Mouse (Mus musculus): ENCODE data around the gene Tshz2. TPM values are rescaled to one million over a fixed set of nuclear protein-coding genes. Genes with fewer than 3 reads are reported as not detected.

Tshz2 gene
- total and polyA plus RNA-seq, 2 experiments from 2014 or later: 26.4 to 40.8 TPM

GRCm38 (mm10) chr2:170103852-170104251 is 471.0 kb downstream of the Tshz2 start:
- no peaks in the 10 kb centered on the region for H3K27me3 ChIP-seq (ENCODE audit: insufficient read depth, low read length)
- peak; percentile 76 for DNase-seq (ENCODE audit: low spot score)
- H3K4me3 ChIP-seq (ENCODE audit: low read depth, low read length): no peak overlapping the region
- H3K4me2 ChIP-seq (ENCODE audit: low read depth, low read length, poor library complexity, severe bottlenecking): no peak overlapping the region
- H3K27ac ChIP-seq (ENCODE audit: low read depth, low read length): no peak overlapping the region
- whole genome bisulfite sequencing: 50% methylated on average over 9 of the region's 9 CpGs
- no peaks in the 10 kb centered on the region for H3K36me3 ChIP-seq (ENCODE audit: insufficient read depth, low read length)
- no peak overlapping the region for H3K9ac ChIP-seq (replicated peaks; ENCODE audit: low read length, poor library complexity, severe bottlenecking)
- no peaks in the 10 kb centered on the region for H3K4me1 ChIP-seq (ENCODE audit: insufficient read depth, low read length)
- H3K9me3 ChIP-seq (ENCODE audit: low read length): no peaks in the 10 kb centered on the region
- peak; percentile 89 for TF ChIP-seq CTCF (IDR thresholded peaks at IDR 0.05)
- ATAC-seq (ENCODE audit: low FRiP score): no peak

GRCm38 (mm10) chr2:170104396-170104795 is 471.6 kb downstream of the Tshz2 start:
- no peak overlapping the region for H3K27ac ChIP-seq (ENCODE audit: low read depth, low read length)
- H3K9ac ChIP-seq (replicated peaks; ENCODE audit: low read length, poor library complexity, severe bottlenecking): no peak overlapping the region
- WGBS: 92% methylated on average over 6 of the region's 6 CpGs
- TF ChIP-seq CTCF (IDR thresholded peaks at IDR 0.05): no peak
- H3K4me1 ChIP-seq (ENCODE audit: insufficient read depth, low read length): no peaks in the 10 kb centered on the region
- no peak overlapping the region for H3K4me3 ChIP-seq (ENCODE audit: low read depth, low read length)
- DNase-seq (ENCODE audit: low spot score) (no peak), ATAC-seq (ENCODE audit: low FRiP score) (no peak)
- no peak overlapping the region for H3K4me2 ChIP-seq (ENCODE audit: low read depth, low read length, poor library complexity, severe bottlenecking)
- H3K36me3 ChIP-seq (ENCODE audit: insufficient read depth, low read length): no peaks in the 10 kb centered on the region
- H3K27me3 ChIP-seq (ENCODE audit: insufficient read depth, low read length): no peaks in the 10 kb centered on the region
- H3K9me3 ChIP-seq (ENCODE audit: low read length): no peaks in the 10 kb centered on the region

- H3K9ac ChIP-seq (replicated peaks; ENCODE audit: low read length, poor library complexity, severe bottlenecking): no peak overlapping the region
Measured at GRCm38 (mm10) chr2:170106000-170106399, 473.2 kb downstream of the Tshz2 start.

GRCm38 (mm10) chr2:170107791-170108190 is 475.0 kb downstream of the Tshz2 start:
- Histone ChIP-seq H3K9ac (replicated peaks; ENCODE audit: low read length, poor library complexity, severe bottlenecking) (no peak overlapping the region), H3K4me2 (ENCODE audit: low read depth, low read length, poor library complexity, severe bottlenecking) (no peak overlapping the region), H3K27me3 (ENCODE audit: insufficient read depth, low read length) (no peaks in the 10 kb centered on the region), H3K4me1 (ENCODE audit: insufficient read depth, low read length) (no peaks in the 10 kb centered on the region), H3K36me3 (ENCODE audit: insufficient read depth, low read length) (0 out of 2 replicates have a peak, but pooled peaks cover 2% of the 10 kb centered on the region), H3K4me3 (ENCODE audit: low read depth, low read length) (no peak overlapping the region), H3K27ac (ENCODE audit: low read depth, low read length) (no peak overlapping the region), H3K9me3 (ENCODE audit: low read length) (no peaks in the 10 kb centered on the region)
- DNase-seq (ENCODE audit: low spot score) (no peak), ATAC-seq (ENCODE audit: low FRiP score) (no peak)
- no peak for TF ChIP-seq CTCF (IDR thresholded peaks at IDR 0.05)
- 86% methylated on average over 3 of the region's 3 CpGs for WGBS

More at GRCm38 (mm10) chr2:170106000-170106399, 473.2 kb downstream of the Tshz2 start:
- DNase-seq (ENCODE audit: low spot score) (no peak), ATAC-seq (ENCODE audit: low FRiP score) (no peak)
- H3K4me1 ChIP-seq (ENCODE audit: insufficient read depth, low read length): no peaks in the 10 kb centered on the region
- H3K27ac ChIP-seq (ENCODE audit: low read depth, low read length): no peak overlapping the region
- H3K4me2 ChIP-seq (ENCODE audit: low read depth, low read length, poor library complexity, severe bottlenecking): no peak overlapping the region
- WGBS: 82% methylated on average over 9 of the region's 9 CpGs
- no peaks in the 10 kb centered on the region for H3K9me3 ChIP-seq (ENCODE audit: low read length)
- no peak for TF ChIP-seq CTCF (IDR thresholded peaks at IDR 0.05)
- no peaks in the 10 kb centered on the region for H3K27me3 ChIP-seq (ENCODE audit: insufficient read depth, low read length)
- H3K36me3 ChIP-seq (ENCODE audit: insufficient read depth, low read length): 0 out of 2 replicates have a peak, but pooled peaks cover 2% of the 10 kb centered on the region
- H3K4me3 ChIP-seq (ENCODE audit: low read depth, low read length): no peak overlapping the region

GRCm38 (mm10) chr2:170109528-170109927 is 476.7 kb downstream of the Tshz2 start:
- H3K36me3 ChIP-seq (ENCODE audit: insufficient read depth, low read length): 0 out of 2 replicates have a peak, but pooled peaks cover 2% of the 10 kb centered on the region
- no peak for TF ChIP-seq CTCF (IDR thresholded peaks at IDR 0.05)
- WGBS: 29% methylated on average over 5 of the region's 5 CpGs
- H3K27me3 ChIP-seq (ENCODE audit: insufficient read depth, low read length): no peaks in the 10 kb centered on the region
- peak overlapping the region; percentile 34; the same call in 1 of the 2 replicates for H3K27ac ChIP-seq (ENCODE audit: low read depth, low read length)
- H3K4me2 ChIP-seq (ENCODE audit: low read depth, low read length, poor library complexity, severe bottlenecking): no peak overlapping the region
- DNase-seq (ENCODE audit: low spot score) (no peak), ATAC-seq (ENCODE audit: low FRiP score) (no peak)
- H3K9ac ChIP-seq (replicated peaks; ENCODE audit: low read length, poor library complexity, severe bottlenecking): no peak overlapping the region
- H3K4me1 ChIP-seq (ENCODE audit: insufficient read depth, low read length): no peaks in the 10 kb centered on the region
- no peak overlapping the region for H3K4me3 ChIP-seq (ENCODE audit: low read depth, low read length)
- H3K9me3 ChIP-seq (ENCODE audit: low read length): no peaks in the 10 kb centered on the region

GRCm38 (mm10) chr2:170110306-170110705 is 477.5 kb downstream of the Tshz2 start:
- ATAC-seq (ENCODE audit: low FRiP score) (no peak), DNase-seq (ENCODE audit: low spot score) (no peak)
- no peaks in the 10 kb centered on the region for H3K4me1 ChIP-seq (ENCODE audit: insufficient read depth, low read length)
- no peak overlapping the region for H3K27ac ChIP-seq (ENCODE audit: low read depth, low read length)
- H3K9ac ChIP-seq (replicated peaks; ENCODE audit: low read length, poor library complexity, severe bottlenecking): no peak overlapping the region
- no peak for TF ChIP-seq CTCF (IDR thresholded peaks at IDR 0.05)
- H3K4me3 ChIP-seq (ENCODE audit: low read depth, low read length): no peak overlapping the region
- no peaks in the 10 kb centered on the region for H3K9me3 ChIP-seq (ENCODE audit: low read length)
- H3K36me3 ChIP-seq (ENCODE audit: insufficient read depth, low read length): 0 out of 2 replicates have a peak, but pooled peaks cover 2% of the 10 kb centered on the region
- no peaks in the 10 kb centered on the region for H3K27me3 ChIP-seq (ENCODE audit: insufficient read depth, low read length)
- no peak overlapping the region for H3K4me2 ChIP-seq (ENCODE audit: low read depth, low read length, poor library complexity, severe bottlenecking)
- WGBS: 80% methylated on average over 8 of the region's 8 CpGs
